Mouse (Mus musculus): ENCODE data around the gene Pidd1. TPM values are rescaled to one million over a fixed set of nuclear protein-coding genes. Genes with fewer than 3 reads are reported as not detected.

The Pidd1 gene
- polyA plus RNA-seq, 1 experiment = 12.4 TPM

DNA sequence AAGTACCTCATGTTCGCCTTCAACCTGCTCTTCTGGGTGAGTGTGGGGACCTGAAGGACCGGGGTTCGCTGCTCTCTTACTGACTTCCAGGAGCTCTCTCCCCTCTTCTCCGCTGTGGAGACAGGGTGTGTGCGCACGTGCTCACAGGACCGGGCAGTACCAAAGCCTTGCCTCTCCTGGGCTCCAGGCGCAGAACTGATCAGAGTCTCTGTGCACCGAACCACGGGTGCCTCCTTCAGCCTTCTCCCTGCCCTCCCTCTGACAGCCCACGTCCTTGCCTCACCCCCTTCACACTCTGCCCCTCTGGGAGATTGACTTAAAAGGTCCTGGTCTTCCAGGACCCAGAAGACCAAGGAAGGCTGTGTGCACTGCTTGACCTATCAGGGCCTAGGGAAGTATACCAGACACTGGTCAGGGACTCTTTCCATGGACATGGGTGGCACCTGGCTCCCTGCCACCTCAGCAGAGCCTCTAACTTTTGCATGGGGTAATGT is 38.8 kb upstream of the Pidd1 start:
- Histone ChIP-seq H3K4me1 (ENCODE audit: control insufficient read depth, insufficient read depth, low read length) (peaks cover 10% of the 10 kb centered on the region), H3K27ac (ENCODE audit: insufficient read depth, low read length) (no peak overlapping the region), H3K4me3 (ENCODE audit: insufficient read depth, low read length) (peak overlapping the region; percentile 11)
- TF ChIP-seq CTCF (IDR thresholded peaks at IDR 0.05; ENCODE audit: borderline replicate concordance, insufficient read depth, low read length) (no peak), POLR2A (IDR thresholded peaks at IDR 0.05; ENCODE audit: low read depth, low read length) (no peak)

DNA sequence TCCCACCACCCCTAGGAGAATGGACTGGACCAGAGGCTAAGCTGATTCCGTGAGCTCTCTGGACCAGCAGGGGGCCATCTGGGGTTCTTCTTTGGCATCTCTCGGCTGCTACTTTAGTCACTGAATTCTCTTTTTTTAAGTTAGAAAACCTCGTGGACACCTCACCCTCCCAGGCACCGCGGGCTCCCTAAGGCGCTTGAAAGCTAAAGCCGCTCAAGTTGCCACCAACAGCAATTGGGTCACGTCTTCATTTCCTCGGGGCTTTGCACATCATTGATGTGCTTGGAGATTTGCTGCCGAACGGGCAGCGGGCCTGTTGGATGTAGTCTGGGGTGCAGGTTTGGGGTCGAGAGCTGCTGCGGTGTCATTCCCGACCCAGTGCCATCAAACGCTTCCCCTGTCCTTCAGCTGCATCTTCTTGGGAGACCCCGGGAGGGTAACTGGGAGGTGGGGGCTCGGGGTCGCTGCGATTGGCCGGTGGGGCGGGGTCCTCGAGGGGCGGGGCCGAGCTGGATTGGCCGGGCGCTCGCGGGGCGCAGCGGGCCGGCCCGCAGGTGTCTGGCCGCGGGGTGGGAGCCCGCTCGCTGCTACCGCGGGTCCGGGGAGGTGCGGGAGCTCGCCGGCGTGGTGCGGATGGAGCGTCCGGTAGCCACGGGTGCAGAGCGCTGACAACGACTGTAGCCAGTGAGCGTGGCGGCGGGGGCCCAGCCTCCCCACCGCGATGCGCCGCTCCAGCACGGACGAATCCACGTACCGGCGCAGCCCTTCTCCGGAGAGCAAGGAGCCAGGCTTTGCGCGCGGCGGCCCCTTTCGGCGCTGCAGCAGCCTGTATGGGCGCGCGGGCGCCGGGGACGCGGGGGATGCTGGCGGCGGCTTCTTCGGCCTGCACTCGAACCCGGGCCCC is 37.9 kb upstream of the Pidd1 start:
- peak overlapping the region; percentile 21 for H3K4me3 ChIP-seq (ENCODE audit: insufficient read depth, low read length)
- H3K27ac ChIP-seq (ENCODE audit: insufficient read depth, low read length) = no peak overlapping the region
- H3K4me1 ChIP-seq (ENCODE audit: control insufficient read depth, insufficient read depth, low read length) = peaks cover 6% of the 10 kb centered on the region
- no peak for TF ChIP-seq POLR2A (IDR thresholded peaks at IDR 0.05; ENCODE audit: low read depth, low read length)
- TF ChIP-seq CTCF (IDR thresholded peaks at IDR 0.05; ENCODE audit: borderline replicate concordance, insufficient read depth, low read length) = no peak

DNA sequence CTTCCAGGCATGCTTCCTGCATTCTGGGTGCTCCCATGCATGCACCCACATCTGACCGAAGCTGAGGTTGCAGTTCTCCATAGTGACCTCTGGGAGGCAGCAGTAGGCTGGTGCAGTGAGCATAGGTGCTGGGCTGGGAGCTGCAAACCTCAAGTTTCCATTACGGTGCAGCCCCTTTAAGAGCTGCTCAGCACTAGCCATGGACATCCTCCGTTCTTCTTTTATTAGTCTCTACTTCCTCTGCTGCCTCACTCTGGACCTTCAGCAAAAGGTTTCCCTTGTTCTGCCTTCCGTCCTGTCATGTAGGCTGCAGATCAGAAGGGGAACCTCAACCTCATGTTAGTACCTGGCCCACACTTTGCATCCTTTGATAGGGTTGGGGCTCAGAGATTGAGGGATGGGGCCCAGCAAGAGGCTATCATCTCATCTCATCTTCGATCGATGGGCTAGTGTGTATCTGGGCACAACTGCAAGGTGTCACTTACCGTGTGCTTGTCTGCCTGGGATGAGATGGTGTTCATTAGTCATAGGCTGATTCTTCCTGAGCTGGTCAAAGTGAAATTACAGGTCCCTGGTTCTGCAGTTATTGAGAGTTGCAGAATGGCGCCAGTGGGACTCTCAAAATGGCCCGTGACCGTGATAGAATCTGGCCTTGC is 37.1 kb upstream of the Pidd1 start:
- Histone ChIP-seq H3K4me1 (ENCODE audit: control insufficient read depth, insufficient read depth, low read length) (peaks cover 6% of the 10 kb centered on the region), H3K4me3 (ENCODE audit: insufficient read depth, low read length) (no peak overlapping the region), H3K27ac (ENCODE audit: insufficient read depth, low read length) (no peak overlapping the region)
- peak; percentile 93 for TF ChIP-seq CTCF (IDR thresholded peaks at IDR 0.05; ENCODE audit: borderline replicate concordance, insufficient read depth, low read length)
- no peak for TF ChIP-seq POLR2A (IDR thresholded peaks at IDR 0.05; ENCODE audit: low read depth, low read length)

DNA sequence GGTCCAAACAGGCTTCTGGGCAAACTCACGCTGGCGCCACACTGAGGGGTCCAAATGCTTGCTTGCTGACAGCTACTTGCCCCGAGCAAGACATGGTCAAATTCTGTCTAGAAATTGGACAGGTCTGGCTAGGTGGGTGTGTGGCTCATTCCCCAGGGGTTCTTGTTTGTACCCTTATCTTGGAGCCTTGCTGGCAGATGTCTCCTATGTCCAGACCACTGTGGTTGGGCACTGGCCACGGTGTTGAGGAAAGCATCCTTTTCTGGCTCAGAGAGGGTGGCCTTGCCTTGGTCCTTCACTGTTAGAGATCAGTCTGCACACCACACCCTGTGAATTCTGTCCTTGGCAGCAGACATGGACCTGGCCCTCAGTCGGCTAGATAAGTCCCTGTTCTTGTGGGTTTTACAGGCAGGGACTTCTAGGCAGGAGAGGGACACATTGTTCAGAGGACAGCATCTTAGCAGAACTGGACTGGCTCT is 34.5 kb upstream of the Pidd1 start:
- H3K27ac ChIP-seq (ENCODE audit: insufficient read depth, low read length) = peak overlapping the region; percentile 67
- TF ChIP-seq CTCF (IDR thresholded peaks at IDR 0.05; ENCODE audit: borderline replicate concordance, insufficient read depth, low read length) = no peak
- no peak for TF ChIP-seq POLR2A (IDR thresholded peaks at IDR 0.05; ENCODE audit: low read depth, low read length)
- H3K4me3 ChIP-seq (ENCODE audit: insufficient read depth, low read length) = 0 out of 2 replicates have a peak overlapping the region, but pooled peaks have one; percentile 1
- peaks cover 8% of the 10 kb centered on the region for H3K4me1 ChIP-seq (ENCODE audit: control insufficient read depth, insufficient read depth, low read length)

DNA sequence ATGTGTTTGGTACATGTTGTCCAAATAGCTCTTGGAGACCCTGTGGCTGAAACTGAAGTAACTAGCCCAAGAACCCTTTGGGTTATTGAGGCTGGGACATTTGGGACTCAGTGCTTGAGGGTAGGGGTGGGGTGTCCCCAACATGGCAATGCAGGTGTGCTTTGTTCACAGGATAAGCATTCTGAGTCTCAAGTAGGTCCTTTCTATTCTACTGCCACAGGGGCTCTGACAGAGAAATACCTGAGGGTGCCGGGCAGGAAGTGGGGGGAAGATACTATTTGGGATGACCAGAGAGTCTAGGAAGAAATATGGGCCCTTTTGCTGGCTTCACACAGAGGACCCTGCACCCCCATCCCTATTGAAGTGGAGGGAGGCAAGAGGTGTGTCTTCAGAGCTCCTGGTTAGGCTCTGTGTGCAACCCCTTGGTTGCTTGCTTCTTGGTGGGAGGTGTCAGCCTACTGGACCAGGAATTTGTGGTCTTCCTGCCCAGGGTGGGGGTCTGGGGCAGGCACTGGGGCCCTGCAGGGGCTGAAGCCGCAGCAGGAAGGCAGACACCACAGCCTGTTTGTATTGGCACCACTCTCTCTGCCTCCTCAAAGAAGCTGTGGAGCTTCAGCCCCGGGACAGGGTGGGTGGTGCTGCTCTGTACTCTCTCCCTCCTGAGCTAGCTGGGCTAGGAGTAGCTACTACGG is 33.9 kb upstream of the Pidd1 start:
- Histone ChIP-seq H3K4me1 (ENCODE audit: control insufficient read depth, insufficient read depth, low read length) (peaks cover 9% of the 10 kb centered on the region), H3K4me3 (ENCODE audit: insufficient read depth, low read length) (peak overlapping the region; percentile 89; the same call in 1 of the 2 replicates), H3K27ac (ENCODE audit: insufficient read depth, low read length) (peak overlapping the region; percentile 98)
- no peak for TF ChIP-seq POLR2A (IDR thresholded peaks at IDR 0.05; ENCODE audit: low read depth, low read length)
- no peak for TF ChIP-seq CTCF (IDR thresholded peaks at IDR 0.05; ENCODE audit: borderline replicate concordance, insufficient read depth, low read length)

DNA sequence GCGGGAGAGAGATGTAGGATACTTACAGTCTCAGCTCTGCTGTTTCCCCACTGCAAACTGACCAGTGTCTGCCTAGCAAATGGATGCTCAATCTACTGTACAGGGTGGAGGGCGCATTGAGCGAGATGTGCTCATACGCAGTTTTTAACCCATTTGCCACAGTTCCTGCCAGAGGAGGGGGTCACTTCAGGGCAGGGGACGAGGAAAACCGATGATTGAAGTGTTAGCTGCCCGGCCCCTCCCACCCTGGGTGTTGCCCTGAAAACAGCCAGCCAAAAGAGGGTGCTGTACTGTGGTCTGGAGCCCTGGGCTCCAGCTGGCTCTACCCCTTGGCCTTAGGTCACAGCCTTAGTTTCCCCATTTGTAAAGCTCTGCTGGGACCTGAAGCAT is 33.2 kb upstream of the Pidd1 start:
- TF ChIP-seq CTCF (IDR thresholded peaks at IDR 0.05; ENCODE audit: borderline replicate concordance, insufficient read depth, low read length) = no peak
- TF ChIP-seq POLR2A (IDR thresholded peaks at IDR 0.05; ENCODE audit: low read depth, low read length) = no peak; the same call in 1 of the 2 replicates
- peak overlapping the region; percentile 98 for H3K27ac ChIP-seq (ENCODE audit: insufficient read depth, low read length)
- peaks cover 6% of the 10 kb centered on the region for H3K4me1 ChIP-seq (ENCODE audit: control insufficient read depth, insufficient read depth, low read length)
- peak overlapping the region; percentile 89 for H3K4me3 ChIP-seq (ENCODE audit: insufficient read depth, low read length)

DNA sequence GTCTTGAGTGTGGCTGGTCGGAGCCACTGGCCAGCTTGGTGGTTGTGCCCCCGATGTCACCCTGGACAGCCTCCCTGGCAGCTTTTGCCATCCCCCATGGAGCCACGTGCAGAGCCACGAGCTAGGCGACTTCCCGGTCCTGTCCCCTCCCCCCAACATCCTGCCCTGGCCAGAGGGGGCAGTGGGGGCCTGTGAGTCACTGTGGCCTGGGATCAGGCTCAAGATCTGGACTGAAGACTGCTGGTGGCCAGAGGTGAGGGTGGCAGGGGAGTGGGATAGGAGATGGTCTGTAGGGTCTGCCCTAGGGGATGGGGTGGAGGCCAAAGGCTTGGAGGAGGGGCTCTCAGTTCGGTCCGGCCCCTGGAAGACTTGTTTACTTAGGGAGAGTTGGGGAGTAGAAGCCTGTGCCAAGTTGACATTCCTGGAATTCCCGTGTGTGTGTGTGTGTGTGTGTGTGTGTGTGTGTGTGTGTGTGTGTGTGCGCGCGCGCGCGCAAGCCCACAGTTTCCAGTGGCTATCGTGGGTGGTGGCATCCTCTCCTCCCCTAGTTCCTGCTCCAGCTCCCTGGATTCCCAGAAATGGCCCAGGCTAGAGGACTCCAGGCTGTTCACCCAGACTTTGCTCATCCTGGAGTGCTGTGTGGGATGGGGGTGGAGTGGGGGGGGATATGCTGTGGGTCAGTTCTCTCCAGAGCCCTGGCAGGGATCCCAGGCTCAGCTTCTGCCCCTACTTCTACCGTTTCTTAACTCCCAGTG is 32.6 kb upstream of the Pidd1 start:
- Histone ChIP-seq H3K4me1 (ENCODE audit: control insufficient read depth, insufficient read depth, low read length) (peaks cover 6% of the 10 kb centered on the region), H3K27ac (ENCODE audit: insufficient read depth, low read length) (peak overlapping the region; percentile 98), H3K4me3 (ENCODE audit: insufficient read depth, low read length) (peak overlapping the region; percentile 89)
- TF ChIP-seq CTCF (IDR thresholded peaks at IDR 0.05; ENCODE audit: borderline replicate concordance, insufficient read depth, low read length) (no peak), POLR2A (IDR thresholded peaks at IDR 0.05; ENCODE audit: low read depth, low read length) (peak; percentile 38)

DNA sequence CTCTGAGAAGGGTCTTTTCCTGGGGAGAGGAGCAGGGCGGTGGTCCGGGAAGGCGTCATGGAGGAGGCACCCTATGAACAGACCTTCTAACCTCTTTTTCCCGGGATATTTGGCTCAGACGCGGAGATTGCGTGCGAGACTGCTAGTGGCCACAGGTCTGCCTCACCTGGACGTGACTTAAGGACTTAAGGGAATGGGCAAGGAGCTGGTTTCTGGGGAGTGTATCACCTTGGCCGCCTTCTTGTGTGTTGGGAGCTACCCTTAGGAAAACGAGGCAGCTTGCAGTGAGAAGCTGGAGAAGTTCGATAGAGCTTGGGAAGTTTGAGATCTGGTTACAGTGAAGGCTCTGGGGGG is 32.0 kb upstream of the Pidd1 start:
- peaks cover 6% of the 10 kb centered on the region for H3K4me1 ChIP-seq (ENCODE audit: control insufficient read depth, insufficient read depth, low read length)
- H3K4me3 ChIP-seq (ENCODE audit: insufficient read depth, low read length) = peak overlapping the region; percentile 89
- H3K27ac ChIP-seq (ENCODE audit: insufficient read depth, low read length) = peak overlapping the region; percentile 98
- no peak for TF ChIP-seq CTCF (IDR thresholded peaks at IDR 0.05; ENCODE audit: borderline replicate concordance, insufficient read depth, low read length)
- TF ChIP-seq POLR2A (IDR thresholded peaks at IDR 0.05; ENCODE audit: low read depth, low read length) = peak; percentile 20; the same call in 1 of the 2 replicates
